Mouse (Mus musculus) stomach, embryonic 15.5 days (tissue): ENCODE data around the gene Fam19a2. TPM values are rescaled to one million over a fixed set of nuclear protein-coding genes. Genes with fewer than 3 reads are reported as not detected.

ENCODE experiments used
- ATAC-seq: fragments of 200-750 bp; cut with Nextera tagmentation; 2 replicates; pipeline ENCODE4 v1.8.0; 2017; ENCODE audit warnings: low read depth, moderate number of reproducible peaks, moderate TSS enrichment; ENCODE audit not compliant: insufficient read depth, low FRiP score
- H3K27ac ChIP-seq: fragments of 300-500 bp; sonication (generic); 2 replicates; pipeline ENCODE4 v1.5.1; 2015; ENCODE audit warnings: mild to moderate bottlenecking, inconsistent platforms
- H3K27me3 ChIP-seq: fragments of 300-500 bp; sonication (generic); replicated peaks from 2 replicates; pipeline ENCODE4 v1.6.1; 2015; ENCODE audit warnings: inconsistent platforms
- H3K36me3 ChIP-seq: fragments of 300-500 bp; sonication (generic); 2 replicates; pipeline ENCODE4 v1.6.1; 2015; ENCODE audit warnings: inconsistent platforms
- H3K4me1 ChIP-seq: fragments of 300-500 bp; sonication (generic); 2 replicates; pipeline ENCODE4 v1.6.1; 2015; ENCODE audit warnings: inconsistent platforms
- H3K4me2 ChIP-seq: fragments of 300-500 bp; sonication (generic); 2 replicates; pipeline ENCODE4 v1.6.1; 2015; ENCODE audit warnings: mild to moderate bottlenecking, inconsistent platforms
- H3K4me3 ChIP-seq: fragments of 300-500 bp; sonication (generic); replicated peaks from 2 replicates; pipeline ENCODE4 v1.5.1; 2015; ENCODE audit warnings: inconsistent platforms
- H3K9ac ChIP-seq: fragments of 300-500 bp; sonication (generic); 2 replicates; pipeline ENCODE4 v1.6.1; 2015; ENCODE audit warnings: inconsistent platforms
- H3K9me3 ChIP-seq: fragments of 300-500 bp; sonication (generic); 2 replicates; pipeline ENCODE4 v1.6.1; 2016; ENCODE audit warnings: inconsistent platforms
- WGBS: fragments of 180-500 bp; shearing (Covaris S2); methylation state at CpG from one replicate; pipeline ENCODE4 v1.1.7; 2015; 5-methylcytosine and 5-hydroxymethylcytosine counted together
- polyA plus RNA-seq: library from polyadenylated mRNA; unstranded; fragments of >200 nt; fragmentation: Nextera tagmentation; extraction: Ambion mirVana; gene quantifications from 2 replicates; pipeline ENCODE4 v1.2.1, GENCODE M21; 2015

The Fam19a2 gene
- polyA plus RNA-seq, 1 experiment from 2014 or later = 4.6 TPM

- ATAC-seq = no peak
- 64% methylated on average over 5 of the region's 5 CpGs for WGBS
Measured at GRCm38 (mm10) chr10:123460466-123460865, 196.7 kb downstream of the Fam19a2 start.

DNA sequence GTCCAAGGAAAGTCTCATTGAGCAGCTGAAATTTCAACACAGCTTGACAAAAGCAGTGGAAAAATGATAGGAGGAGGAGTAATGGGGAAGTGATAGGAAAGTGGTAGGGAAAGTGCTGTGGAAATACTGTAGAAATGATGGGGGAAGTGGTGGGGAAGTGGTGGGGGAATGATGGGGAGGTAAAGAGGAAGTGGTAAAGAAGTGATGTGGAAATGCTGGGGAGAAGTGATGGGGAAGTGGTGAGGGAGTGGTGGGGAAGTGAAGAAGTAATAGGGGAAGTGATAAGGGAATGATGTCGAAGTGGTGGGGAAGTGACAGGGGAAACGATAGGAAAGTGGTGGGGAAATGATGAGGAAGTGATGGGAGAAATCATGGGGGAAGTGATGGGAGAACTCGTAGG is 198.5 kb downstream of the Fam19a2 start:
- Histone ChIP-seq H3K4me1 (no peaks in the 10 kb centered on the region), H3K9ac (no peak overlapping the region), H3K4me3 (no peak overlapping the region), H3K27ac (no peak overlapping the region), H3K9me3 (no peaks in the 10 kb centered on the region), H3K27me3 (no peaks in the 10 kb centered on the region), H3K4me2 (no peak overlapping the region), H3K36me3 (no peaks in the 10 kb centered on the region)
- ATAC-seq = no peak
- 72% methylated on average over 3 of the region's 3 CpGs for WGBS

More at GRCm38 (mm10) chr10:123460466-123460865, 196.7 kb downstream of the Fam19a2 start:
- no peak overlapping the region for H3K4me3 ChIP-seq
- no peaks in the 10 kb centered on the region for H3K4me1 ChIP-seq
- no peaks in the 10 kb centered on the region for H3K36me3 ChIP-seq
- no peaks in the 10 kb centered on the region for H3K27me3 ChIP-seq
- H3K9ac ChIP-seq = no peak overlapping the region
- H3K4me2 ChIP-seq = no peak overlapping the region
- no peak overlapping the region for H3K27ac ChIP-seq
- H3K9me3 ChIP-seq = no peaks in the 10 kb centered on the region

- Histone ChIP-seq H3K4me1 (no peaks in the 10 kb centered on the region), H3K27me3 (no peaks in the 10 kb centered on the region), H3K27ac (no peak overlapping the region), H3K9me3 (no peaks in the 10 kb centered on the region), H3K36me3 (no peaks in the 10 kb centered on the region), H3K9ac (no peak overlapping the region), H3K4me2 (no peak overlapping the region), H3K4me3 (no peak overlapping the region)
- no peak for ATAC-seq
- WGBS = 79% methylated on average over 3 of the region's 3 CpGs
Measured at GRCm38 (mm10) chr10:123514749-123515148, 251.0 kb downstream of the Fam19a2 start.

DNA sequence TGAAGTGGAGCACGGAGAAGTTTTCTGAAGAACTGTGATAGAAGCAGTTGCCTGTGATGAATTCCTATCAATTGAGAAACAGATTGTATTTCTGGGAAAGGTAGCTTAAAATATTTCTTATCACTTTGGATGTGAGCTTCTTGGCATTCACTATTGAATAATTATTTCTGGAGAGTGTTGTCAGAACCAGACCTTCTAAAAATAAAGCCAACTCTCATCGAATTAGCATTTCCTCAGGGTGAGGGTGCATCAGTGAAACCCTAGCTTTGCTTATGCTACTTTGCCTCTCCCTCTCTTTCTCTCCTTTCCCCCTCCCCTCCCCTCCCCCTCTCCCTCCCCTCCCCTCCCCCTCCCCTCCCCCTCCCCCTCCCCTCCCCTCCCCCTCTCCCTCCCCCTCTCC is 256.8 kb downstream of the Fam19a2 start:
- H3K9me3 ChIP-seq = no peaks in the 10 kb centered on the region
- ATAC-seq = no peak
- WGBS = 84% methylated on average over 2 of the region's 2 CpGs

DNA sequence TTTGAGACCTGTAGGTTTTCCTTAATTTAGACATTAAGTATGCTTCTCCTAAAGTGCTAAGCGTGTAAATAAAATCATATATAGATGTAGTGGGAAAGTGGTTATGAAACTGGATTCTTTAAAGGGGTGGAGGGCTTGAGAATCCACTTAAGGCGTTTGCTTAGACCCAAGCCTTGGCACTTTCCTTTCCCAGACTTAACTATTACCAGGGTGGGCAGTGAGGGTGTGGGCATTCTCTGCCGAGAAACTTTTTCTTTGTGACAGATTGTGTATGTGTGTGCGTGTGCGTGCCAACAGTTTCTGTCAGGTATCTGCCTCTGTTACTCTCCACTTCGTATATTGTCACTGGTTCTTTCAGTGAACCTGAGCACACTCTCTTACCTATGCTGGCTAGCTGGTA is 257.4 kb downstream of the Fam19a2 start:
- H3K36me3 ChIP-seq = no peaks in the 10 kb centered on the region
- no peaks in the 10 kb centered on the region for H3K9me3 ChIP-seq
- 87% methylated on average over 6 of the region's 6 CpGs for WGBS
- ATAC-seq = no peak
- no peak overlapping the region for H3K9ac ChIP-seq
- H3K4me3 ChIP-seq = no peak overlapping the region
- no peaks in the 10 kb centered on the region for H3K27me3 ChIP-seq
- H3K4me2 ChIP-seq = no peak overlapping the region
- H3K4me1 ChIP-seq = no peaks in the 10 kb centered on the region
- no peak overlapping the region for H3K27ac ChIP-seq

More for the DNA sequence above, 256.8 kb downstream of the Fam19a2 start:
- no peak overlapping the region for H3K4me2 ChIP-seq
- no peaks in the 10 kb centered on the region for H3K36me3 ChIP-seq
- no peaks in the 10 kb centered on the region for H3K4me1 ChIP-seq
- no peak overlapping the region for H3K27ac ChIP-seq
- H3K27me3 ChIP-seq = no peaks in the 10 kb centered on the region
- no peak overlapping the region for H3K9ac ChIP-seq
- H3K4me3 ChIP-seq = no peak overlapping the region

GRCm38 (mm10) chr10:123525424-123525823 is 261.6 kb downstream of the Fam19a2 start:
- no peaks in the 10 kb centered on the region for H3K9me3 ChIP-seq
- H3K9ac ChIP-seq = no peak overlapping the region
- H3K4me2 ChIP-seq = no peak overlapping the region
- no peaks in the 10 kb centered on the region for H3K27me3 ChIP-seq
- H3K36me3 ChIP-seq = no peaks in the 10 kb centered on the region
- H3K27ac ChIP-seq = no peak overlapping the region
- H3K4me3 ChIP-seq = no peak overlapping the region
- 77% methylated on average over 5 of the region's 5 CpGs for WGBS
- no peak for ATAC-seq
- no peaks in the 10 kb centered on the region for H3K4me1 ChIP-seq

- H3K4me3 ChIP-seq = no peak overlapping the region
Measured at GRCm38 (mm10) chr10:123526059-123526458, 262.3 kb downstream of the Fam19a2 start.

DNA sequence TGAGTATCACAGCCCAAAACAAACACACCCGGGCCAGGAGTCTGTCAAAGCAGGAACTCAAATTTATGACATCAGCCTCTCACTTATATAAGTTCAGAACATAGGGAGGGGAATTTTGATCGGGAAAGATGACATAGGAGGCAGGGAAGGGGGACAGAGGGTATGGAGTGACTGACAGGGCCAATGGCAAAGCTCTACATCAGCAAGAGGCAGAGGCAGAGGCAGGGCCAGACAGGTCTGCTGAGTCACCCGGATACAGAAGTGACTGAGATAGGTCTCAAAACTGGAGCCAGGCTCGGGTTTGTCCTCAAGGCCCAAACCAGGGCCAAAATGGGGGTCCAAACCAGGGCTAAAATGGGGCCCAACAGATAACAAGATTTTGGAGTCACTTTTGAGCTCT is 272.3 kb downstream of the Fam19a2 start:
- Histone ChIP-seq H3K9me3 (no peaks in the 10 kb centered on the region), H3K36me3 (no peaks in the 10 kb centered on the region), H3K27ac (no peak overlapping the region), H3K4me2 (no peak overlapping the region), H3K4me1 (no peaks in the 10 kb centered on the region), H3K4me3 (no peak overlapping the region), H3K9ac (no peak overlapping the region), H3K27me3 (no peaks in the 10 kb centered on the region)
- ATAC-seq = no peak
- WGBS = 78% methylated on average over 4 of the region's 4 CpGs

More at GRCm38 (mm10) chr10:123526059-123526458, 262.3 kb downstream of the Fam19a2 start:
- no peak overlapping the region for H3K27ac ChIP-seq
- no peaks in the 10 kb centered on the region for H3K9me3 ChIP-seq
- no peak overlapping the region for H3K9ac ChIP-seq
- ATAC-seq = no peak
- 75% methylated on average over 3 of the region's 3 CpGs for WGBS
- H3K36me3 ChIP-seq = no peaks in the 10 kb centered on the region
- H3K27me3 ChIP-seq = no peaks in the 10 kb centered on the region
- no peaks in the 10 kb centered on the region for H3K4me1 ChIP-seq
- no peak overlapping the region for H3K4me2 ChIP-seq

GRCm38 (mm10) chr10:123548391-123548790 is 284.6 kb downstream of the Fam19a2 start:
- H3K4me3 ChIP-seq = no peak overlapping the region
- WGBS = 75% methylated on average over 6 of the region's 6 CpGs
- no peaks in the 10 kb centered on the region for H3K36me3 ChIP-seq
- no peaks in the 10 kb centered on the region for H3K9me3 ChIP-seq
- no peaks in the 10 kb centered on the region for H3K27me3 ChIP-seq
- no peaks in the 10 kb centered on the region for H3K4me1 ChIP-seq
- no peak overlapping the region for H3K9ac ChIP-seq
- no peak overlapping the region for H3K4me2 ChIP-seq
- ATAC-seq = no peak
- H3K27ac ChIP-seq = no peak overlapping the region

GRCm38 (mm10) chr10:123567677-123568076 is 303.9 kb downstream of the Fam19a2 start:
- no peaks in the 10 kb centered on the region for H3K4me1 ChIP-seq
- no peak overlapping the region for H3K9ac ChIP-seq
- no peak overlapping the region for H3K4me2 ChIP-seq
- no peak for ATAC-seq
- no peaks in the 10 kb centered on the region for H3K27me3 ChIP-seq
- WGBS = 83% methylated on average over 1 of the region's 1 CpGs
- no peaks in the 10 kb centered on the region for H3K36me3 ChIP-seq
- H3K4me3 ChIP-seq = no peak overlapping the region
- H3K27ac ChIP-seq = no peak overlapping the region
- no peaks in the 10 kb centered on the region for H3K9me3 ChIP-seq

GRCm38 (mm10) chr10:123570616-123571188 is 306.9 kb downstream of the Fam19a2 start:
- H3K4me3 ChIP-seq = no peak overlapping the region
- no peak for ATAC-seq
- H3K27me3 ChIP-seq = no peaks in the 10 kb centered on the region
- H3K4me2 ChIP-seq = no peak overlapping the region
- H3K9me3 ChIP-seq = no peaks in the 10 kb centered on the region
- no peak overlapping the region for H3K9ac ChIP-seq
- H3K27ac ChIP-seq = no peak overlapping the region
- 46% methylated on average over 10 of the region's 10 CpGs for WGBS
- no peaks in the 10 kb centered on the region for H3K36me3 ChIP-seq
- H3K4me1 ChIP-seq = no peaks in the 10 kb centered on the region

DNA sequence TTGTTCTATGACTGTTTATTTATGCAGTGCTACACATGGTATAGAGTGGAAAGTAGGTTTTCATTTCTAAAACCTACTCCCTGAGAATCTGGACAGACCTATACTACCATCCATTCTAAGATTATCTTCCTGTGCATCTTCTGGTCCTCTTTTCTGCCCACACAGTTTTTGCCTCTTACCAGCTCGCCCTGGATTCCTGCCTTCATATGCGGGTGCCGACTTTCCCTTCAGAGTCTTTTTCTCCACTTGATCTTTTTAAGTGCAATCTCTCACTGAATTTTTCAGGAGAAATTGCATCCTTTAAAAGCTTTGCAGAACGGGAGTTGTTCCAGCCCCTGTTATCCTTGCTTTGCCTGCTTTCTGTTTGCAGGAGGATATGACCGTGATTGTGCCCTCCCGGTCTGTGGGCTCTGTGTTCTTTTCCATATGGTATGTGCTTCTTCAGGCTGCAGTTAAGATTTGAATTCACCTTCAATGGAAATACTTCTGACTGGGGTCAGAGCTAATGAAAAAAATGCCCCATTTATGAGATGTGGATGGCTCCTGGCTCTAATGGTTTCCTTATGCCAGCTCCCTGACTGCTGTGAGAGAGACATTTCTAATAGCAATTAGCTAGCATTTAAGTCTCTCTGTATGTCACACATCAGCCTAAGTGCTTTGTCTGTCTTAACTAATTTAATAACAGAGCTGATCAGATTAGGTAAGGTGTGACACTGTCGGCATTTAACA is 308.7 kb downstream of the Fam19a2 start:
- 73% methylated on average over 7 of the region's 7 CpGs for WGBS
- ATAC-seq = no peak
- Histone ChIP-seq H3K4me3 (no peak overlapping the region), H3K4me2 (no peak overlapping the region), H3K27ac (no peak overlapping the region), H3K27me3 (no peaks in the 10 kb centered on the region), H3K9ac (no peak overlapping the region), H3K4me1 (no peaks in the 10 kb centered on the region), H3K9me3 (no peaks in the 10 kb centered on the region), H3K36me3 (no peaks in the 10 kb centered on the region)
